Mouse (Mus musculus) olfactory bulb, adult 2 months (tissue): ENCODE data around the gene Cdkn1b.
A peak's percentile ranks its signal among the peaks of the same experiment; 100 is the strongest.

Experiments
- CTCF ChIP-seq: fragments of 200-500 bp; IDR thresholded peaks from 2 replicates; pipeline ENCODE4 v1.5.1; 2012; ENCODE audit warnings: low read depth, mild to moderate bottlenecking, low read length, moderate library complexity; ENCODE audit not compliant: insufficient read depth
- POLR2A ChIP-seq: fragments of 200-500 bp; IDR thresholded peaks from 2 replicates; pipeline ENCODE4 v1.6.1; 2012; ENCODE audit warnings: mild to moderate bottlenecking, low read depth, low read length, moderate library complexity; ENCODE audit not compliant: insufficient read depth

- TF ChIP-seq CTCF (no peak), POLR2A (peak; percentile 75)
Observed at GRCm38 (mm10) chr6:134898095-134898965, 21.9 kb upstream of the Cdkn1b start, which contains the start of gene Gpr19.
